Mouse (Mus musculus): ENCODE measurements around the gene Irak4.

Irak4 gene

DNA sequence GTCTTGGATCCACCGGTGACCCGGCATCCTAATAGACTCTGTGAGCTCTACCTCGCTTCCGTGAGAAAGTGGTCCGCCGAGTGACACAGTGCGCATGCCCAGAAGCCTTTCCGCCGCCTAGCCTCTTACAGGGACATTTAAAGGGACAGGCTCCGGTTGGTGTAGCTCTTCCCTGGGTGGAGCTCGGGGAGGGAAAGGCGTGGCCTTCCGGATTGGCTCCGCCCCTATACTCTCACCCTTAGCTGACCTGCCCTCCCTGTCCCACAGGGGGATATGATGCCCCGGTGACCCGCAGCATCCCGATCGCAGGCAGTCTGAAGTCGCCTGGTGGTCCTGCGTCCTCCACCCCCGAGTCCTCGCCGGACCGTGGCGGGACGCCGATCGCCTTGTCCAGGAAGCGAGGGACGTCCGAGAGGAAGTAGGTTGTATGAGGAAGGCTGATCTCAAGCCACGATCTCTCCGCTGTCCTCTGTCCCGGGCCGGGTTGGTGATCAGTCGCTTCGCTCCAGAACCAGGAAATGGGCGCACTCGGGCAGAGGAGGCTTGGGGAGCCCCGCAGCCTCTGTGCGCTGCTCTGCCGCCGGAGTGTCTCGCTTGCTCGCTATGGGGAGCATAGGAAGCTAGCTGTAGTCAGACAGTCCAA lies at the start of gene Irak4, which contains the start of gene Pus7l:
Gene Irak4, plus strand, starts transcription at position 235 of the 643 bp plus-strand sequence.
Gene Pus7l, minus strand, starts transcription at position 139 of the 643 bp plus-strand sequence.
- peak; percentile 95 for DNase-seq

DNA sequence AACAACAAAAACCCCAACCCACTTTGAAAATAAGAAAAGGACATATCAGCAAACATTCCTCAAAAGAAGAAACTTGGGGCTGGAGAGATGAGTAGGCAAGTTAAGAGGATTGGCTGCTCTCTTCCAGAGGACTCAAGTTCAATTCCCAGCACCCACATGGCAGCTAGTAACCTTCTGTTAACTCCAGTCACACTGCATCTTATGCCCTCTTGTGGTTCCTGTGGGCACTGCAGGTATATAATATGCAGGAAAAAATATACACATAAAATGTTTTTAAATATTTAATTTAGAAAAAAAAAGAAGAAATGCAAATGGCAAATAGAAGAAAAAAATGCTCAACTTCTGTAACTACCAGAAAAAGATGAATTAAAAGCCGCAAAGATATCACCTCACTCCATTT lies 49.0 kb upstream of the Irak4 start:
- no peak for DNase-seq

DNA sequence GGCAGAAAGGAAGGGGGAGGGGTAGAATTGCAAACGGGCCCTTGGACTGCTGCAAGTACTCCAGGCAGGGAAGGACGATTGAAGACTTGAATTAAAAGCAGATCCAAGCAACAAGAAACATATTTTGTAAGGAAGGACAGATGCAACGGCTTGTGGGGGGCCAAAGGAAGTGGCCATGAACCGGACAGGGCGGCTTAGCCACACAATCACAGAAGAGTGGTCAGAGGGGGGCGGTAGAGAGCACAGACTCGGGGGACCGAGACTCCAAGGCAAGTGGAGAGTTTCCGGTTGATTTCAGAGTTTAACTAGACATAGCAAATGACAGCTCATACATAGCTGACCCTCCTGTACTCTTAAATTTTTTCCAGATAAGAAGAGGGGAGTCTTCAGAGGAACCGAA lies 47.5 kb upstream of the Irak4 start:
- DNase-seq = peak in 1 of 2 experiments; percentile 4

DNA sequence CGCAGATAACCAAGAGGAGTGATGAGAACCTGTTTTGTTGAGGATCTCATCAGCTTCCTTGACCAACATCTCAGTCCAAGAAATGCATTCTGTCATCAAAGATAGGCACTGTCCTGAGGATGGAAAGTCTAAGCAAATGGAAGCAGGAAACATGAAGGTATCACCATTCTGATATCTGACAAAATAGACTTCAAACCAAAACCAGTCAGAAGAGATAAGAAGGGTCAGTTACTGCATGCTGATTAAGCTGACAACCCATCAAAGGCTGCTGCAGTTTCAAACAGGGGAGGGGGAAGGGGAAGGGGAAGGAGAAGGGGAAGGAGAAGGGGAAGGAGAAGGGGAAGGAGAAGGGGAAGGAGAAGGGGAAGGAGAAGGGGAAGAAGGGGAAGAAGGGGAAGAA lies 44.2 kb upstream of the Irak4 start:
- DNase-seq = no peak

DNA sequence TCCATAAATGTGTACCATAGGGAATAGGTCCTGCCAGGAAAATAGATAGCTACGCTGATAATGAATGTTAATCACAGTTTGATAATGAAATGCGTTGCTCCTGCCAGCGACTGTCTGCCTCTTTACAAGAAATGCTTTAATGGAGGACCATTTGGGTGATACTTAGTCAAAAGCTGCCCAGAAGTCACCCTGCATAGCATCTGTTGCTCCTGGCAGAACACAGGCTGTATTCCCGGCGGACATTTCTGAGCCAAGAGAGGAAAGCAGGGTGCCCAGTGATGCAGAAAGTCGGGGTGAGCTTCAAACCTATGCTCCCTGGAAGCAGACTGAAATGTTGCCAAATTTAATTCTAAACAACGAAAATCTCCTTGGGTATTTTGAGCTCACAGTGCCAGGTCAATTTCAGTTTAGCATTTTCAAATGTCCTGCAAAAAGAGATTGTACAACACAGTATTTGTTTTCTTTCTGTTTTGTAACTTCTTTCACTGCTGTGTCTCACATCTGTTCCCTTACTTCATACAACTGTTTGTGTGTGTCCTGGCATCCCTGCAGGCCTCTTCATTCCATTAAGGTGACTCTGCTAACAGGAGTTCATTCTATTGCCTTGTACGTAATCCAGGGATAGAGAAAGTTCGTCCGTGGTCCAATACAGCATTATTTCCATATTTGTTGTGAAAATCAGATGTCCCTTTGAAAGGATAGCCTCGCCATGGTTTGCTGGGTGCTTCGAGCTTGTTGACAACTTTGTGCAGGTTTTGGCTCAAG lies 39.8 kb upstream of the Irak4 start:
- no peak for DNase-seq

DNA sequence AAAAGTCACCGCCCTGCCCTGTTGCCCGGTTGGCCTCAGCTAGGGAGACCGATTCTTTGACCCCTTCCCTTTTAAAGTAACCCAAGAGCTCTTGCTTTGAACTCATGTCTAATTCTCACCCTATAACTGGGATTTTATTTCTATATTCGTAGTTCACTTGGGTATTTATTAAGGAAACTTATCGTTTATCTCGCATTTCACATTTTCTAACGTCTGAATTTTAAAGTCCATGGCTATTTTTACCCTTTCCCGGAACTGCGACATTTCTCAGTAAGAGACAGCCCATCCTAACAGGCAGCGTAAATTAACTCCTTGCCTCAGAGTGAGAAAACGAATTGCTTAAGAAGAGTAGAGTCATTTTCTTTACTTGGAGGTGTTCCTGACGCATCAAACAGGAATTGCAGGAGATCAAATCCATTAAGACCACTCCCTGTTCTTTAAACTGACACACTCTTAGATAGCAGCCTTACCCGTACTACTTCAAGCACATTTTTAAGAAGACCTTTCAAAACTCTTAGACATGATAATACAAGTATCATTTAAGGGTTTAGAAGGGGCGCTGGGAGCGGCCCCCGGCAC lies 25.4 kb upstream of the Irak4 start:
- no peak for DNase-seq

DNA sequence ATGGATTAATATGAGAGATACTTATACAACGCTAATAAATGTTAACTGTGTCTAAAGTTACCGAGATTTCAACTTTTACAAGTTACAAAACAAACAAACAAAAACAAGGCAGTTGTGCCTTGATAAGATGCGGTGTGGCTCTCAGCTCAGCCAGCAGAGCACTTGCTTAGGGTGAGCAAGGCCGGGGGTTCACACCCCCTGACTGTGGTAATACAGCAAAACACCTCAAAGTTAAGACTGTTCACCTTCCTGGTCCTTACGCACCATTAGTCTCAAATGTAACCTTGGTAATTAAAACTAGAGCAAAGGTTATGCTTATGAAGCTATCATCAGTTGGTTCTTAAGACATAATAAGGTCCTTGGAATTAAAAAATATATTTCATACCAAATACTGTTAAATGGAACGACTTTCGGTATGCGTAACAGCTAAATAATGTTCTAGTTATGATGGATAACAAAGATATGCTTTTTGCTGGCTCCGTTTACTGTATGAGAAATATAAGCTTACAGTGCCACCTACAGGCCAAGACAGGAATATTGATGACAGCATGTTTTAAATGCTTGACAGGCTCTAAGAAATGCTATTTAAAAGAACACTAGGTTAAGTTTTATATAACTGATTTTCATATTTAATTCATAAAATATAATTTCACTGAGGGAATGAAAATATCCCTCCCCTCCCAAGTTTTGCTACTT lies 23.1 kb upstream of the Irak4 start:
- peak; percentile 35 to 42 for DNase-seq

DNA sequence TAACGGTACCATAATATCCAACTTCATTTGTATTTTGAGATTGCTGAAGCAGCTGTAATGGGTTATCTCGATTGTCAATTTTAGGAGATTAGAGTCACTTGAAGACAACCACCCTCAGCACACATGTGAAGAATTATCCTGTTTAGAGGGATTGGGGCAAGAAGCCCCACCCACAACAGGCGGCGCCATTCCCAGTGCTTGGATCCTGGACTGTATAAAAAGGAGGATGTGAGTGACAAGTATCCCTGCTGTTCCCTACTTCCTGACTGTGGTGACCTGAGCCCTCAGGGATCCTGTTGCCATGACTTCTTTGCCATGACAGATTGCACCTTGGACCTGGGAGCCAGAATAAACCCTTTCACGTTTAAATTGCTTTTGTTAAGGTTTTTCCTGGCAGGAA lies 22.5 kb upstream of the Irak4 start:
- peak in 1 of 2 experiments; percentile 17 for DNase-seq

DNA sequence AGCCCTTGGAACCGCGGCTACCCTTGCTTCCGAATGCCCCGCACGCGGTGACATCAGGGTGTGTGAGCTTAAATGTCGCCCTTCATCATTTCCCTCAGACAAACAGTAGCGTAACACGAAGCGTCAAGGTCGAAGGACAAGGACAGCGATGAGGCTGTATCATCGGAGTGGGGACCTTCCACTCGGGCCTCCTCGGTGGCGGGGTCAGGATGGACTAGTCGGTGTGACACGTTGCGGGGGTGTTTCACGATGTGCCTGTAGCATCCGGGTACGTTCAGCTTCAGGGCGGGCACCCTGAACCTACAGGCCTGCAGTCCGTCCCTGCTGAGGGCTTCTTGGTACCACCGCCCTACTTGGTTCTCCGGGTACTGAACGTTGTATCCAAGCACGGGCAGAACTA lies 20.2 kb upstream of the Irak4 start:
- DNase-seq = no peak

DNA sequence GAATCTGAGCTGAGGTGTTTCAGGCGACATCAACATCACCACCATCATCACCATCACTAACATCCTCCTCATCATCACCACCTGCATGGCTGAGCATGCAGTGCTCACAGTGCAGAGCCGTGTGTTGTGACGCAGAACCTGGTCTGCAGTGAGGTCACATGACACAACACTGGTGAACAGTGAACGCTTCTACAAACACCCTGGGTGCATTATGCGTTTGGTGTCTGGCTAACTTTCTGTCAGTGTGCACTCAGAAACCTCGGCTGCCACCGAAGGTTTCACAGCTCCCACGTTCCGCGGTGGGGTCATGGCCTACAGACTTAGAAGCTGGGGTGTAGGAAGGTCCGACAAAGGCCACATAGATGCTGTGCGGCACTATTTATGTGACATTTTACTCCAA lies 18.5 kb upstream of the Irak4 start:
- no peak for DNase-seq

DNA sequence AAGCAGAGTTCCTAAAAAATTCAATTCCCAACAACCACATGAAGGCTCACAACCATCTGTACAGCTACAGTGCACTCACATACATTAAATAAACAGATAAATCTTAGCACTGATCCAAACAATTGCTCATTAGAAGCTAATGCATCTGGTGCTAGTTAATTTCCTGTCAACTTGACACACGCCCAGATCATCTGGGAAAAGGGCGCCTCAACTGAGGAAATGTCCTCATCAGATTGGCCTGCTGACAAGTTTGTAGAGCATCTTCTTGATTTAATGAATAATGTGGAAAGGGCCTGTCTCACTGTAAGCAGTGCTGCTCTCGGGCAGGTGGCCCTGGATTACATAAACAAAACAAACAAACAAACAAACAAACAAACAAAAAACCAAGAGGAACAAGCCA lies 12.9 kb upstream of the Irak4 start:
- no peak for DNase-seq

DNA sequence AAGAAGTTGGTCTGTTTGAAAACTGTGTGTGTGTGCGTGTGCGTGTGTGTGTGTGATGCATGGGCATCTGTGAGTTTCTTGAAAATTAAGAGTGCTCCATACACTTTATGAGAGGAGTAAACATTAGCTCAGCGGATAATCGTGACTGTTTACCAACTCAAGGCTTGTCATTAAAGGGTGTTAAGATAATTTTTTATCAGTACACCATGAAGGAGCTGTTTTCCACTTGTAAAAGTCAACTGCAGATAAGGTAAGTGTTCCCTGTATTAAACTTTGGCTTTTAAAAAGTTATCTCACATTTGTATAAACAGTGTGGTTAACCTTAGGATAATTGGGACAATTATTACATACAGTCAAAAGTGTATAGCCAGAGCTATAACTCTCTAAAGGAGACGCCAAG lies 11.1 kb upstream of the Irak4 start:
- no peak for DNase-seq

DNA sequence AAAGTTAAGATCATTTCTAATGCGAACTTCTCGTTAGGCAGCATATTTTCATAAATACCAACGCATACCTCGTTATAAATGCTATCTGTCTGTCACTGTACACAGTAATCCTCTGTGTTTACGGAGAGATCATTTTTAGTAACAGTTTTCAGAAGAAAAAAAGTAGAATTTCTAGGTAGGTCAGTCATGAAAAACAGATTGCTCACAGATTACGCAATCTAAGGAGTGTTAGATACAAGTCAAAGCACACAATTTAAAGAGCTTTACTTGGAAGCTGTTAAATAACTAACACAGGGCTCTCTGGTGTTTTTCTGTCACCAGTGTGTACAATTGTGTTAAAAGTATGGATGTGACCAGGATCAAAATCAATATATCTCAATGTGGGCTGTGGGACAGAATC lies 10.5 kb upstream of the Irak4 start:
- no peak for DNase-seq

DNA sequence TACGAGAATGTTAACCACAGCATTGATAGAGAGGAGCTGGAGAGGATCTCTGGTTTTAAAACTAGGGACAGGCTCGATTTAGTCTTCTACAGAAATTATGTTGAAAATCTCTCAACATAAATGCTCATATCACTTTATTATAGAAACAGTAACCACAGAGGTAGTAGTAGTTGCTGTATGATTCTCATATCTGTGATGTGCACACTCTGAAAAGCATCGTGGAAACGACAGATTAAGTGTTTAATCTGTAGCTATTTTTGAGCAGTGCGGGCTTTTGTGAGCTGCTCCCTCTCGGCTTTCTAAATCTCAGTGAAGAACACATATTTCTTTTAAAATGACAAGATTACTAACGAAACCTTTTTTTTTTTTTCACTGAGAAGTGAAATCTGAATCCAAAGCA lies 7.9 kb upstream of the Irak4 start:
- DNase-seq = no peak

DNA sequence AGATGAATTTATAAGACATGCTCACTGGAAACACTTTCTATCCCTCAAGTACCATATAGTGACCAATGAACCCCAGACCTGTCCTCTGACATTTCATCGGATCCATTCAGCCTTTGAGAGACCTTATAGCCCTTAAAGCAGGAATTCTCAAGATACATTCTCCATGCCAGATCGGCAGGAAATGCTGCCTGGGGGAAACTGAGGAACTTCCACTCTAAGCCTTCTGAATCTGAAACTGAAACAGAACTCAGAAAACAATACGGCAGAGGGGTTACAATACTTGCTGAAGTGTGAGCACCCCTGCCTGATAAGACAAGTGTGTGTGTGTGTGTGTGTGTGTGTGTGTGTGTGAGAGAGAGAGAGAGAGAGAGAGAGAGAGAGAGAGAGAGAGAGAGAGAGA lies 4.1 kb upstream of the Irak4 start:
- no peak for DNase-seq

DNA sequence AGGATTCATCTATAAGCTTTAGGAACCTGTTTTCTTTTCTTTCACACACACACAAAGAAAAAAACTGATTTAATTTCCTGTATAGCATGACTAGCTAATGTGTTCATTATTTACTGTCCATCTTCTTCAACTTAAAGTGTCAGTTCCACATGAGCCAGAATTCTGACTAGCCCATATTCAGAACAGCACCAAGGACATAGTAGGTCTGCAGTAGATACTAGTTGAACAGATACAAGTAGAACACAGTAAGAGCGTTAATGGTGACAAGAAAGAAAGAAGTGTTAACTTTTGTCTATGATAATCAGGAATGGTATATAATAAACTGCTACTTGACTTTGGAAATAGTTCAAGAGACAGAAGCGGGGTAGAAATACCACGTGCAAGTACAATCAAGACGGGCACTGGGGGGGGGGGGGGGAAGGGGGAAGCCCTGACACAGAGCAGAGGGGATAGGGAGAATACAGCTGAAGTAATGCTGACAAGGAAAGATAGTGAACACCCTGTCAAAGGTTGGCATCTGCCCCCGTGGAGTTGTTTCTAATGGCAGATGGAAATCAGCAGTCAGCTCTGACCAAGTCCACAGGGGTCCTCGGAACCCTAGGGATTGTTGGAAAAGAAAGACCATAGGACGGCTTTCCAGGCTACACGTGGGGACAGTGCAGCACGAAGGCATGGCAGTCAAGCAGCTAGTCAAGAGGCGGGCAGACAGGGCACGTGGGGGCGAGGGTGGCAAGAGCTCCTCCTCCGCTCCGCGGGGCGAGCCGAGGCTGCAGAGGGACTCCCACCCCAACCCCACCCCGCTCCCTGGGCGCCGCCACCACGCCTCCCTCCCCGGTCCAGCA lies 655 bp upstream of the Irak4 start:
- no peak for DNase-seq

DNA sequence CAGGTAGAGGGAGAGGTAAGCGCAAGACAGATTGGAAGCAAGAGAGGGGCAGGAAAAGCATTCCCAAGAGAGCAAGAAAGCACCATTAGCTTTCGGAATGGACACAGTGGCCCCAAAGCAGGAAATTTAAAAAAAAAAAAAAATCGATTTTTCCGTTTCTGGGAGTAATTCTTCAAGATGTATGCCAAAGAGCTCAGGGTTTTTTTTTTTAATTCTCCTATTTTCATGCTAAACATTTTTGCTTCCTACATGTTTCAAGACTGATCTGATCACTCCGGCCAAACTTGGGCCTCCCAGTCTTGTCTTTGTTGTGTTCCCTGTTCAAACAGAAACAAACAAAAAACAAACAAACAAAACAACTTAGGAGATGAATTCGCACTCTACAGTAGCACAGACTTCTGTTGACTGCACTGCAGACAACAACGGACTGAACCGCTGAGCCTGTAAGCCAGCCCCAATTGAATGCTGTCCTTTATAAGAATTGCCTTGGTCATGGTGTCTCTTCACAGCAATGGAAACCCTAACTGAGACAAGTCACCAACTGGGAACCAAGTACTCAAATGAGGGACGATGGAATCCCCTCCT lies 701 bp downstream of the Irak4 start:
- no peak for DNase-seq

DNA sequence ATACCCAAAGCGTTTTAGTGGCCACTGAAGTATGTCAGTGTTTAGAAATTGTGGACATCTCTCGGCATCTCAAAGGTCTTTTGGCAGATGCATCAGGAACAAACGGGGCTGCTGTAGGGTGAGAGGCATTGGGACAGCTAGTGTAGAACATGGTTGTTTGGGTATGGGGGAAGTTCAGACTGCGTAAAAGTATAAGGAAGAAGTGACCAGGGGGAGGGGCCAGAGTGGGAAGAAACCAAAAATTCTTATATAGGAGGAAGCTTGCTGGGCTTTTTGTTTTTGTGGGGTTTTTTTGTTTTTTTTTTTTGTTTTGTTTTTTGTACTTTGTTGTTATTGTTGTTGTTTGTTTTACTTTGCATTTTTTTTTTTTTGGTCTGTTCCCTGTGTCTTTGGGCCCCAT lies 1.4 kb downstream of the Irak4 start:
- no peak for DNase-seq

DNA sequence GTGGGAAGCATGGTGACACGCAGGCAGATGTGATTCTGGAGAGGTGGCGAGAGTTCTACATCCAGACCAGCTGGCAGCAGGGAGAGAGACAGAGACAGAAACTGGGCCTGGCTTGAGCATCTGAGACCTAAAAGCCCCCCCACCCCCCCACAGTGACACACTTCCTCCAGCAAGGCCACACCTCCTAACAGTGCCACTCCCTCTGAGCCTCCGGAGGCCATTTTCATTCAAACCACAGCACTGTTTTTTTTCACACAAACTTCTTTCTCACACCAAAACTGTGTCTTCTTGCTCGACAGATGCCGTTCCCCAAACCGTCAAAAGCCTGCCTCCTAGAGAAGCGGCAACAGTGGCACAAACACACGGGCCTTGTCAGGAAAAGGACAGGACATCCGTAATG lies 10.1 kb downstream of the Irak4 start:
- DNase-seq = no peak

DNA sequence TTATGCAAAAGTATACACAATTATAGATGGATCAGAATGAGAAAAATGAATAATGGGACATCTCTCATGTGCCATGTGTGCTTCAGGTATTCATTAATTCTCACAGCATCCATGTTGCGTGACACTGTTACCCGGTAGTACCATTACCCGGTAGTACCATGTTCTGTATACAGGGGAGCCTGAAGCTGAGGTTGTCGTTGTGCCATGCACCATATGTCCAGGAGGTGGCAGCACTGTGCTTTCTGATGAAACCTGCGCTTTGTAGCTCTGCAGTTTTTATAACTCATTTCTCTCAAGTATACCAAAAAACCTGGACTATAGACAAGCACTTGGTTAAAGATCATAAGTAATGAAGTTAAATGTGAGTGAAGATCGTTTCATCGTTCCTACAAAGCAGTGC lies 14.0 kb downstream of the Irak4 start:
- DNase-seq = peak; percentile 86 to 95

DNA sequence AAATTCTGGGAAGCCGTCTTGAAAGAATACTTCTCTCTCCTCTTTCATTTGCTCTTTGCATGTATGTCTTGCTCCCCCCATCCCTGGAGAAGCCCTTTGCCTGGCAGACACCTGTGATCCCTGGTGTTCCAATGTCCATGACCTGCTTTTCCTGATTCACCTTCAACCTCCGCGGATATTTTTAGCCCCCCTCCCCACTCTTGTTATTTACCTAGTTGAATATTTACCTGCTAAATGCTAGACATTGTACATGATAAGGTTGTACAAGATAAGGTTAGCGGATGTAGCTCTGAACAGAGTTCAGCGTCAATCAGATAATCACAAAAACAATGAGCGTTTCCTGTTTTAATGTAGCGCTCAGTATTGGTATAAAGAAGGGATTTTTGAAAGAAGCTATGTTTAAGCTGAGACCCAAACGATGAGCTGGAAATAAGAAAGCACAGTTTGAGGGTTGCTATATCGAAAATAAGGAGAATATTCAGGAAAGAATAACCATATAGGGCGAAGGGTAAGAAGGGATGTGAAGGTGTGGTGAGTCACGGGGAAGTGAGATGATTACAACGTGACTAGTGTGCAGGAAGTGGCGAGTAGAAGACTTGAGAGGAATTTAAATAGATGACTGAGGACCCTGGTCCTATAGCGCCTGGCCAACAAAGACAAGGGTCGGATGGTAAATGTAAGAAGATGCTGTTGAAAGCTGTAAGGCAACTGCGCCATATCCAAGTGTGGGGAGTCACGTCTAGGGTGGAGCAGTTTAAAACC lies 15.6 kb downstream of the Irak4 start:
- no peak for DNase-seq

DNA sequence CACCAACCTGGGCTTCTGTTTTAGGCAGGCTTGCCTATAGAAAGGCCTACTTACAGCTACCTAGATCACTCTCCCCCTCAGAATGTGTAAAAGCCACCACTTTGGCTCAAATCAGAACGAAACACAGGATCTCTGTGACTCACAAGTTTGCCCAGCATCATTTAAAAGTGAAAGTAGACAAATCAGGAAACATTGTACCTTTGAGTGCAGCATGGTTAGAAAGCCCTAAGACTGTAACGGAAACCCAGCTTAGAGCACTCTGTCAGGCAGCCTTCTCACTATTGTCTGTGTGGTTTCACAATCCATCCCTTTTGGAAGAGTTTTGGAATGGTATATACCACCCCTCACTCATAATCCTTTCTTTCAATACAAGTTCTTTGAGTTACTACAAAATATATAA lies 21.5 kb downstream of the Irak4 start:
- DNase-seq = no peak

Data from kidney, postnatal 36 days (tissue).